8 mouse cellular contexts compared by ENCODE assay signal in genomic region chr6:107530621-107531285, GRCm38 (mm10). TPM values are rescaled to one million over a fixed set of nuclear protein-coding genes. Genes with fewer than 3 reads are reported as not detected.
DNase-seq lines count a peak whose midpoint lies in the region; ATAC-seq and TF ChIP-seq lines count a peak whose summit lies in the region.

No protein-coding gene starts in this region.

- peak overlapping the region; percentile 98 for H3K4me2 ChIP-seq in lung, embryonic 14.5 days
- H3K4me2 ChIP-seq in midbrain, embryonic 11.5 days = peak overlapping the region; percentile 82

- no peak for ATAC-seq in lung, embryonic 14.5 days (ENCODE audit: insufficient read depth)
- 0 out of 2 replicates have a peak, but pooled peaks have one; percentile 27 for ATAC-seq in granulocyte monocyte progenitor cell, adult 5-6 weeks (replicated peaks; ENCODE audit: poor library complexity, severe bottlenecking)
- ATAC-seq in midbrain, embryonic 11.5 days (ENCODE audit: low FRiP score) = peak; percentile 22
- no peak for ATAC-seq in activated CD4-positive, CD25-positive, alpha-beta regulatory T cell, adult 4 months

- peaks cover 5% of the 10 kb centered on the region for H3K4me1 ChIP-seq in lung, embryonic 14.5 days (ENCODE audit: insufficient read depth)
- H3K4me1 ChIP-seq in midbrain, embryonic 11.5 days (ENCODE audit: control insufficient read depth, insufficient read depth, low read length) = peaks cover 27% of the 10 kb centered on the region

- H3K4me3 ChIP-seq in lung, embryonic 14.5 days (ENCODE audit: low read depth, low read length) = peak overlapping the region; percentile 57
- peak overlapping the region; percentile 79 for H3K4me3 ChIP-seq in midbrain, embryonic 11.5 days (ENCODE audit: low read depth, low read length)

- DNase-seq in lung, embryonic 14.5 days = no peak
- no peak for DNase-seq in lung, postnatal 4 days
- peak; percentile 55 for DNase-seq in cerebellum, adult 9-10 months
- DNase-seq in midbrain, embryonic 11.5 days (ENCODE audit: low spot score, missing footprints) = peak; percentile 93
- DNase-seq in left cerebral cortex, adult 8-10 months (ENCODE audit: low spot score in 2 of 2) = no peak
- DNase-seq in left cerebral cortex, postnatal 36 days (ENCODE audit: low spot score in 2 of 2) = no peak

- H3K9ac ChIP-seq in lung, embryonic 14.5 days = no peak overlapping the region; the same call in 1 of the 2 replicates
- peak overlapping the region; percentile 89 for H3K9ac ChIP-seq in midbrain, embryonic 11.5 days (ENCODE audit: low read length)

- no peaks in the 10 kb centered on the region for H3K36me3 ChIP-seq in lung, embryonic 14.5 days (ENCODE audit: insufficient read depth)
- no peaks in the 10 kb centered on the region for H3K36me3 ChIP-seq in midbrain, embryonic 11.5 days (ENCODE audit: control insufficient read depth, insufficient read depth, low read length)

- no peaks in the 10 kb centered on the region for H3K9me3 ChIP-seq in lung, embryonic 14.5 days (ENCODE audit: low read depth, low read length)
- no peaks in the 10 kb centered on the region for H3K9me3 ChIP-seq in midbrain, embryonic 11.5 days (ENCODE audit: control insufficient read depth, low read length)

- H3K27ac ChIP-seq in lung, embryonic 14.5 days (ENCODE audit: low read depth) = no peak overlapping the region
- H3K27ac ChIP-seq in midbrain, embryonic 11.5 days (ENCODE audit: low read depth, low read length) = peak overlapping the region; percentile 70

- intact Hi-C loops in left cerebral cortex, postnatal 36 days (cut with DNase I) = loop anchor here (10.0 kb wide), 1 partner anchor 706 kb away; no protein-coding TSS in a partner anchor

- 3% methylated on average over 15 of the region's 15 CpGs for WGBS in lung, embryonic 14.5 days
- WGBS in midbrain, embryonic 11.5 days = under 1% methylated on average over 15 of the region's 15 CpGs

- no peak for TF ChIP-seq CTCF in lung, embryonic 14.5 days (IDR thresholded peaks at IDR 0.05; ENCODE audit: low read depth)

- peaks cover 25% of the 10 kb centered on the region for H3K27me3 ChIP-seq in lung, embryonic 14.5 days (ENCODE audit: insufficient read depth, low read length)
- H3K27me3 ChIP-seq in midbrain, embryonic 11.5 days (ENCODE audit: control insufficient read depth, insufficient read depth, low read length) = no peaks in the 10 kb centered on the region

RNA-seq across cellular contexts. Expression of gene Lrrn1, which starts 1.2 kb away (rescaled TPM):
- polyA plus RNA-seq in lung, embryonic 14.5 days (2014; fragmentation: Nextera tagmentation; extraction: Ambion mirVana) = 12.8 and 13.5 TPM in 2 replicates
- total RNA-seq in granulocyte monocyte progenitor cell, adult 5-6 weeks (2014; fragmentation: Nextera tagmentation) = not detected in 2 replicates
- total RNA-seq in granulocyte monocyte progenitor cell, adult 5-6 weeks (2017) = not detected in 2 replicates
- polyA plus RNA-seq in midbrain, embryonic 11.5 days (2014; fragmentation: Nextera tagmentation; extraction: Ambion mirVana) = 129 and 146 TPM in 2 replicates
- polyA plus RNA-seq in activated CD4-positive, CD25-positive, alpha-beta regulatory T cell, adult 4 months (2017; shearing (Covaris generic)) = not detected
- 10 to 100 TPM; 48.4 to 54.1 (median 50.3) TPM for total RNA-seq in left cerebral cortex, adult 8-10 months (2022)
- total RNA-seq in left cerebral cortex, postnatal 36 days (2021) = 10 to 100 TPM; 55.0 to 57.7 TPM

Comparison
In these comparisons a context has a peak if more than half of its experiments do, and no peak if none do; other contexts are left out.
1. ATAC-seq: peak in granulocyte monocyte progenitor cell, adult 5-6 weeks (single experiment) and midbrain, embryonic 11.5 days (single experiment); none in lung, embryonic 14.5 days (single experiment) and activated CD4-positive, CD25-positive, alpha-beta regulatory T cell, adult 4 months (single experiment).
2. DNase-seq: peak in cerebellum, adult 9-10 months (single experiment) and midbrain, embryonic 11.5 days (single experiment); none in lung, embryonic 14.5 days (single experiment), lung, postnatal 4 days (0 of 2), left cerebral cortex, adult 8-10 months (0 of 2) and left cerebral cortex, postnatal 36 days (0 of 2).
3. RNA of gene Lrrn1, which starts 1.2 kb away (total RNA-seq): 55.0 to 57.7 TPM in left cerebral cortex, postnatal 36 days and 48.4 to 54.1 TPM in left cerebral cortex, adult 8-10 months; not detected in granulocyte monocyte progenitor cell, adult 5-6 weeks; every median in the first group is over 10 times any median in the second.